Mouse (Mus musculus): ENCODE results near the gene Ccnb1ip1. TPM values are rescaled to one million over a fixed set of nuclear protein-coding genes. Genes with fewer than 3 reads are reported as not detected.

The Ccnb1ip1 gene
- not detected in 2 replicates for polyA plus RNA-seq (2015; fragmentation: Nextera tagmentation; extraction: Ambion mirVana)

GRCm38 (mm10) chr14:50807487-50808072 is at the start of gene Ccnb1ip1, which contains the start of gene Parp2:
Gene Ccnb1ip1 (minus strand): TSS chr14:50807732.
Gene Parp2 (plus strand): TSS chr14:50807841.

GRCm38 (mm10) chr14:50785251-50785637 is 22.3 kb downstream of the Ccnb1ip1 start, which contains the start of gene Ttc5:
Gene Ttc5 (minus strand): TSS chr14:50785519.

GRCm38 (mm10) chr14:50744994-50745393 is 62.5 kb downstream of the Ccnb1ip1 start, which contains the start of gene Olfr749:
Gene Olfr749 (minus strand): TSS chr14:50745094.

Other genes with a start within 250 kb of the Ccnb1ip1 start
- gene Olfr744, start 192.9 kb downstream of the Ccnb1ip1 start, polyA plus RNA-seq (2015; fragmentation: Nextera tagmentation; extraction: Ambion mirVana), result not detected in 2 replicates
- gene Olfr745, start 168.3 kb downstream of the Ccnb1ip1 start, polyA plus RNA-seq (2015; fragmentation: Nextera tagmentation; extraction: Ambion mirVana), result not detected in 2 replicates
- gene Olfr746, start 160.6 kb downstream of the Ccnb1ip1 start, polyA plus RNA-seq (2015; fragmentation: Nextera tagmentation; extraction: Ambion mirVana), result not detected in 2 replicates
- not detected in 2 replicates for gene Olfr747, start 114.5 kb downstream of the Ccnb1ip1 start, polyA plus RNA-seq (2015; fragmentation: Nextera tagmentation; extraction: Ambion mirVana)
- gene Olfr748, start 100.4 kb downstream of the Ccnb1ip1 start, polyA plus RNA-seq (2015; fragmentation: Nextera tagmentation; extraction: Ambion mirVana), result not detected in 2 replicates
- not detected in 2 replicates for gene Olfr749, start 62.6 kb downstream of the Ccnb1ip1 start, polyA plus RNA-seq (2015; fragmentation: Nextera tagmentation; extraction: Ambion mirVana)
- 27.9 and 32.0 TPM in 2 replicates for gene Ttc5, start 22.2 kb downstream of the Ccnb1ip1 start, polyA plus RNA-seq (2015; fragmentation: Nextera tagmentation; extraction: Ambion mirVana)
- 44.8 and 46.3 TPM in 2 replicates for gene Parp2, start 109 bp upstream of the Ccnb1ip1 start, polyA plus RNA-seq (2015; fragmentation: Nextera tagmentation; extraction: Ambion mirVana)
- gene Tep1, start 62.8 kb upstream of the Ccnb1ip1 start, polyA plus RNA-seq (2015; fragmentation: Nextera tagmentation; extraction: Ambion mirVana), result 9.8 and 14.8 TPM in 2 replicates
- gene Klhl33, start 89.8 kb upstream of the Ccnb1ip1 start, polyA plus RNA-seq (2015; fragmentation: Nextera tagmentation; extraction: Ambion mirVana), result 0.16 and 0.24 TPM in 2 replicates
- 73.5 and 76.4 TPM in 2 replicates for gene Osgep, start 117.2 kb upstream of the Ccnb1ip1 start, polyA plus RNA-seq (2015; fragmentation: Nextera tagmentation; extraction: Ambion mirVana)
- 94.3 and 96.1 TPM in 2 replicates for gene Apex1, start 117.2 kb upstream of the Ccnb1ip1 start, polyA plus RNA-seq (2015; fragmentation: Nextera tagmentation; extraction: Ambion mirVana)
- 25.7 and 27.4 TPM in 2 replicates for gene Pip4p1, start 123.1 kb upstream of the Ccnb1ip1 start, polyA plus RNA-seq (2015; fragmentation: Nextera tagmentation; extraction: Ambion mirVana)
- 129 and 140 TPM in 2 replicates for gene Pnp, start 123.3 kb upstream of the Ccnb1ip1 start, polyA plus RNA-seq (2015; fragmentation: Nextera tagmentation; extraction: Ambion mirVana)
- gene Gm49342, start 136.8 kb upstream of the Ccnb1ip1 start, polyA plus RNA-seq (2015; fragmentation: Nextera tagmentation; extraction: Ambion mirVana), result not detected in 2 replicates
- 21.4 and 25.9 TPM in 2 replicates for gene Pnp2, start 148.3 kb upstream of the Ccnb1ip1 start, polyA plus RNA-seq (2015; fragmentation: Nextera tagmentation; extraction: Ambion mirVana)
- 0.07 and 0.11 TPM in 2 replicates for gene Rnase10, start 200.0 kb upstream of the Ccnb1ip1 start, polyA plus RNA-seq (2015; fragmentation: Nextera tagmentation; extraction: Ambion mirVana)
- not detected in 2 replicates for gene Rnase9, start 234.1 kb upstream of the Ccnb1ip1 start, polyA plus RNA-seq (2015; fragmentation: Nextera tagmentation; extraction: Ambion mirVana)
- not detected in 2 replicates for gene Rnase11, start 242.4 kb upstream of the Ccnb1ip1 start, polyA plus RNA-seq (2015; fragmentation: Nextera tagmentation; extraction: Ambion mirVana)
- gene Rnase12, start 249.9 kb upstream of the Ccnb1ip1 start, polyA plus RNA-seq (2015; fragmentation: Nextera tagmentation; extraction: Ambion mirVana), result 4.3 and 5.3 TPM in 2 replicates